Mouse (Mus musculus) kidney, adult 2 months (tissue): ENCODE measurements around the gene Tap2. TPM values are rescaled to one million over a fixed set of nuclear protein-coding genes. Genes with fewer than 3 reads are reported as not detected.

ENCODE experiments used
- DNase-seq: peaks from one replicate; pipeline ENCODE4 v3.0.0; 2021
- H3K27ac ChIP-seq: fragments of 200-500 bp; 2 replicates; pipeline ENCODE4 v1.5.1; 2012; ENCODE audit warnings: low read depth, low read length, control low read depth, inconsistent platforms; ENCODE audit not compliant: insufficient read depth
- H3K27me3 ChIP-seq: fragments of 200-500 bp; replicated peaks from 2 replicates; pipeline ENCODE4 v1.6.1; 2012; ENCODE audit warnings: mild to moderate bottlenecking, moderate library complexity, low read length, inconsistent platforms; ENCODE audit not compliant: control insufficient read depth, insufficient read depth
- H3K36me3 ChIP-seq: fragments of 200-500 bp; 2 replicates; pipeline ENCODE4 v1.6.1; 2012; ENCODE audit warnings: mild to moderate bottlenecking, moderate library complexity, low read length, inconsistent platforms; ENCODE audit not compliant: control insufficient read depth, insufficient read depth
- H3K4me1 ChIP-seq: fragments of 200-500 bp; 2 replicates; pipeline ENCODE4 v1.6.1; 2011; ENCODE audit warnings: low read length; ENCODE audit not compliant: control insufficient read depth, insufficient read depth
- H3K4me3 ChIP-seq: fragments of 200-500 bp; 2 replicates; pipeline ENCODE4 v1.5.1; 2011; ENCODE audit warnings: mild to moderate bottlenecking, low read depth, low read length, control low read depth; ENCODE audit not compliant: insufficient read depth
- CTCF ChIP-seq: fragments of 200-500 bp; conservative IDR thresholded peaks from 2 replicates; pipeline ENCODE4 v1.5.1; 2011; ENCODE audit warnings: low read depth, mild to moderate bottlenecking, control low read depth, low read length, moderate library complexity, mixed read lengths; ENCODE audit not compliant: insufficient read depth, insufficient read length
- POLR2A ChIP-seq: fragments of 200-500 bp; IDR thresholded peaks from one replicate; pipeline ENCODE4 v1.6.1; 2011; ENCODE audit warnings: low read depth, low read length, control low read depth
- WGBS: fragments of 180-500 bp; shearing (Covaris S2); methylation state at CpG from one replicate; pipeline ENCODE4 v1.1.7; 2018; 5-methylcytosine and 5-hydroxymethylcytosine counted together
- polyA plus RNA-seq: library from polyadenylated mRNA; depleted of rRNA; stranded (reverse); fragments of >200 nt; gene quantifications from 2 replicates; pipeline ENCODE4 v1.2.3, GENCODE M21; 2012

Gene Tap2
- polyA plus RNA-seq, 1 experiment = 29.2 TPM

GRCm38 (mm10) chr17:34207866-34208265 lies 4.5 kb downstream of the Tap2 start:
- Histone ChIP-seq H3K36me3 (no peaks in the 10 kb centered on the region), H3K4me3 (no peak overlapping the region), H3K27ac (no peak overlapping the region), H3K4me1 (peaks cover 6% of the 10 kb centered on the region; the same call in 1 of the 2 replicates), H3K27me3 (no peaks in the 10 kb centered on the region)
- no peak for TF ChIP-seq POLR2A
- no peak for TF ChIP-seq CTCF
- DNase-seq = no peak
- whole genome bisulfite sequencing = 97% methylated on average over 9 of the region's 9 CpGs

GRCm38 (mm10) chr17:34208421-34208820 lies 5.1 kb downstream of the Tap2 start:
- no peak for DNase-seq
- Histone ChIP-seq H3K36me3 (no peaks in the 10 kb centered on the region), H3K4me1 (peaks cover 6% of the 10 kb centered on the region; the same call in 1 of the 2 replicates), H3K4me3 (no peak overlapping the region), H3K27ac (no peak overlapping the region), H3K27me3 (no peaks in the 10 kb centered on the region)
- TF ChIP-seq POLR2A (no peak), CTCF (no peak)
- 42% methylated on average over 10 of the region's 10 CpGs for WGBS

GRCm38 (mm10) chr17:34209680-34210079 lies 6.4 kb downstream of the Tap2 start:
- DNase-seq = no peak
- Histone ChIP-seq H3K27ac (no peak overlapping the region), H3K36me3 (no peaks in the 10 kb centered on the region), H3K4me3 (no peak overlapping the region), H3K4me1 (0 out of 2 replicates have a peak, but pooled peaks cover 3% of the 10 kb centered on the region), H3K27me3 (no peaks in the 10 kb centered on the region)
- peak; percentile 43 for TF ChIP-seq CTCF
- TF ChIP-seq POLR2A = no peak
- WGBS = 52% methylated on average over 3 of the region's 3 CpGs

GRCm38 (mm10) chr17:34210599-34210998 lies 7.3 kb downstream of the Tap2 start:
- TF ChIP-seq CTCF (no peak), POLR2A (no peak)
- WGBS = 75% methylated on average over 3 of the region's 3 CpGs
- DNase-seq = no peak
- Histone ChIP-seq H3K4me3 (no peak overlapping the region), H3K36me3 (no peaks in the 10 kb centered on the region), H3K27ac (no peak overlapping the region), H3K27me3 (no peaks in the 10 kb centered on the region), H3K4me1 (no peaks in the 10 kb centered on the region)

- TF ChIP-seq POLR2A (no peak), CTCF (no peak)
- Histone ChIP-seq H3K27ac (no peak overlapping the region), H3K4me1 (no peaks in the 10 kb centered on the region), H3K4me3 (no peak overlapping the region), H3K27me3 (no peaks in the 10 kb centered on the region), H3K36me3 (no peaks in the 10 kb centered on the region)
- WGBS = 45% methylated on average over 23 of the region's 23 CpGs
- no peak for DNase-seq
Observed at GRCm38 (mm10) chr17:34211746-34212365, 8.5 kb downstream of the Tap2 start.

- H3K27ac ChIP-seq = no peak overlapping the region
- WGBS = 80% methylated on average over 21 of the region's 21 CpGs
- H3K36me3 ChIP-seq = no peaks in the 10 kb centered on the region
- TF ChIP-seq POLR2A (no peak), CTCF (no peak)
- no peak for DNase-seq
- no peaks in the 10 kb centered on the region for H3K4me1 ChIP-seq
- no peaks in the 10 kb centered on the region for H3K27me3 ChIP-seq
- H3K4me3 ChIP-seq = no peak overlapping the region
Observed at GRCm38 (mm10) chr17:34213936-34214335, 10.6 kb downstream of the Tap2 start.

GRCm38 (mm10) chr17:34215176-34215575 lies 11.8 kb downstream of the Tap2 start:
- TF ChIP-seq CTCF (no peak), POLR2A (no peak)
- Histone ChIP-seq H3K36me3 (no peaks in the 10 kb centered on the region), H3K4me3 (no peak overlapping the region), H3K27ac (no peak overlapping the region), H3K27me3 (no peaks in the 10 kb centered on the region), H3K4me1 (no peaks in the 10 kb centered on the region)
- DNase-seq = no peak
- WGBS = 90% methylated on average over 12 of the region's 12 CpGs
